Mouse (Mus musculus) B cell, adult 62 days (primary cell): ENCODE measurements around the gene Efnb2. TPM values are rescaled to one million over a fixed set of nuclear protein-coding genes. Genes with fewer than 3 reads are reported as not detected.

ENCODE experiments used
- total RNA-seq: library from RNA; stranded (reverse); gene quantifications from 4 replicates; pipeline ENCODE4 v1.2.4, GENCODE M21; 2023

Efnb2 gene
- total RNA-seq = 5.0 to 6.6 TPM (median 5.3 TPM) in 4 replicates

GRCm38 (mm10) chr8:8661103-8661758, at the start of gene Efnb2:
Gene Efnb2 (minus strand): TSS chr8:8661242.

GRCm38 (mm10) chr8:8690146-8691092, 29.4 kb upstream of the Efnb2 start, which contains the start of gene Arglu1:
Gene Arglu1 (minus strand): TSS chr8:8690521.

Other genes starting within 250 kb of the Efnb2 start
- gene Arglu1, start 29.3 kb upstream of the Efnb2 start, total RNA-seq = 161 to 196 TPM (median 184 TPM) in 4 replicates